Mouse (Mus musculus) kidney, postnatal 14 days (tissue): Measurements from ENCODE around the gene Olfr1048.
"Not testable (repeated sequence)": the region's sequence is repeated elsewhere in the genome, so short reads cannot be mapped to it uniquely, and the experiment has no call there.

Experiments
- DNase-seq: peaks from one replicate; pipeline ENCODE4 v3.0.0; 2022; ENCODE audit warnings: mixed read lengths

Gene Olfr1048

GRCm38 (mm10) chr2:86240189-86240588, at the start of gene Olfr1048:
Gene Olfr1048, minus strand, starts transcription at chr2:86240289.
- DNase-seq, result no peak

GRCm38 (mm10) chr2:86278988-86279387, 38.9 kb upstream of the Olfr1048 start, which contains the start of gene Olfr1051:
Gene Olfr1051, minus strand, starts transcription at chr2:86279088.
- not testable (repeated sequence) for DNase-seq

- not testable (repeated sequence) for DNase-seq
Observed at GRCm38 (mm10) chr2:86258228-86258627, 18.1 kb upstream of the Olfr1048 start, which contains the start of gene Olfr1049. Gene Olfr1049, minus strand, starts transcription at chr2:86258328.

GRCm38 (mm10) chr2:86231301-86231700, 8.8 kb downstream of the Olfr1048 start, which contains the start of gene Olfr1047:
Gene Olfr1047, minus strand, starts transcription at chr2:86231401.
- no peak for DNase-seq

GRCm38 (mm10) chr2:86219214-86219613, 20.9 kb downstream of the Olfr1048 start, which contains the start of gene Olfr1046:
Gene Olfr1046, minus strand, starts transcription at chr2:86219314.
- DNase-seq, result no peak

- no peak for DNase-seq
Observed at GRCm38 (mm10) chr2:86202909-86203308, 37.2 kb downstream of the Olfr1048 start, which contains the start of gene Olfr1045. Gene Olfr1045, minus strand, starts transcription at chr2:86203009.

GRCm38 (mm10) chr2:86195863-86196262, 44.2 kb downstream of the Olfr1048 start:
- no peak for DNase-seq

- no peak for DNase-seq
Observed at GRCm38 (mm10) chr2:86185583-86185982, 54.5 kb downstream of the Olfr1048 start, which contains the start of gene Olfr52. Gene Olfr52, minus strand, starts transcription at chr2:86185683.
